Mouse (Mus musculus) layer of hippocampus, postnatal 14 days (tissue): ENCODE measurements around the gene Gabpa. TPM values are rescaled to one million over a fixed set of nuclear protein-coding genes. Genes with fewer than 3 reads are reported as not detected.

Source experiments
- DNase-seq, 2 experiments: peaks; one replicate each; pipeline ENCODE4 v3.0.0; 2021 to 2022; ENCODE audit warnings: low spot score in 2 of 2, mixed read lengths in 1 of 2
- total RNA-seq, 2 experiments: library from RNA; stranded (reverse); gene quantifications; 2 replicates each; pipeline ENCODE4 v1.2.3; 2021

Gabpa gene
- total RNA-seq, 2 experiments from 2014 or later = 23.7 to 25.6 TPM

DNA sequence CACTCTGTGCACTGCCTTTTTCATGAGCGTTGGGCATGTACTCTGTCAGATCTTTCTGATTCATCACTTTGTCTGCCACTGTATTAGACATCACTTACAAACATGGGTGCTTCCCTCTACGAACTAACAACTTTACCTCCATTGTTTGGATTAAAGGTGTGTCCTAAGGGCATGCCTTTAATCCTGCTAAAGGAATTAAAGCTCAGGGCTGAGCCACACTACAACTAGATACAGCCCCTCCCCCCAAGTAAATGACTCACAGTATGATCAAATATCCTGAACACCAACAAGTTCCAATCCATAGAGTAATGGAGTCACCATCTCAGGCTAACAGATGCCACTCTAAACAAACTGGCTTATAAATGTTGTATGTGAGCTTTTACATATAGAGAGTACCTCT is 3.9 kb downstream of the Gabpa start:
- no peak for DNase-seq

DNA sequence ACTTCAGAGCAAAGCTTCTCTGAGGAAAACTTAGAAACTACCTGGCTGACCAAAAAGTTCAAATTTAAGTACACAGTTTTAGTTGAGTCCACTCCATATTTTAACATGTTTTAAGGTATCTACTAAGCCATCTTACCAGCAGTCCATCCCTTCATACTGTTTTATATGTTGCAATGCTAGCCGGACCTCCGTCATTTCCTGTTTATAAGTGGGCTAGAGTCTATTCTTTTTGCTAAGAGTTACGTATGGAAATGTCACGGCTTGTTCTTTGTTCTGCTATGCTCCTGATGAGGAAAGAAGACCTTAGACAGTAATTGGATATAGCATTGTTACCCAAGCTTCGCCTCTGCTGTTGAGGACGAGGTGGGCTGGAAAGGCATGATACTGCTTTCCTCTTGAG is 18.8 kb downstream of the Gabpa start:
- DNase-seq = no peak

DNA sequence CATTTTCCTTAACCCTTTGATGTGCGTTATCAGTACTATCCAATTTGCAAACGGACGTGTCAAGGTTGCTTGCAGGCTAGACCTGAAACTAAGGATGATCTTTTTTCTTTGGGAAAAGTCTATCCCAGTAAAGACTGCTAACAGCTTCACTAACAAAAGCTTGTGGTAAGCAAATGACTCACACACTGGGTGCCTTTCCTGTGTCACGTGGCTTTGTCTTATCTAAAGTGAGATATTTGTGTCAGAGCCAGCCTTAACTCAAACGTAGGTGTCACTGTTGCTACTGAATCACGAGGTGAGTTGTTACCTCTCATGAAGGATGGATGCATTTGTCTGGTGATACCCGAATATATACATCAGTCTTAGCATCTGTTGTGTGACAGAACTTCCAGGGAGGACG is 29.9 kb downstream of the Gabpa start:
- no peak for DNase-seq

DNA sequence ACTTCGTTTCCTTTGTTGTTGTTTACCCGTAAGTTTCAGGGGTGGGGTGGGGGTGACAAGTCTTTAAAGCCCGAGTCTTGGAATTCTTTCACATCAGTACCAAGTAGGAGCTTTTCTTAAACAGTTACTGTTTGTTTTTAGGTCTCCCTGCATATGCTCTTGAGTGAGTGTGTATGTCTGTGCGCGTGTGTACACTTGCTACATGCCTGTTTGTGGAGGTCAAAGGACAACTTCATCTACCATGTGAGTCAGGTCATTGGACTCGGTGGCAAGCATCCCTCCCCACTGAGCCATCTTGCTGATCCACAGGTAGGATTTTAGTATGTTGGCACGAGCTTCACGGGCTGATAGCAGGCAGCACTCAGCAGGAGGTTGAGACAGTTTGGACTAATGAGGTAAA is 39.1 kb downstream of the Gabpa start:
- no peak for DNase-seq

DNA sequence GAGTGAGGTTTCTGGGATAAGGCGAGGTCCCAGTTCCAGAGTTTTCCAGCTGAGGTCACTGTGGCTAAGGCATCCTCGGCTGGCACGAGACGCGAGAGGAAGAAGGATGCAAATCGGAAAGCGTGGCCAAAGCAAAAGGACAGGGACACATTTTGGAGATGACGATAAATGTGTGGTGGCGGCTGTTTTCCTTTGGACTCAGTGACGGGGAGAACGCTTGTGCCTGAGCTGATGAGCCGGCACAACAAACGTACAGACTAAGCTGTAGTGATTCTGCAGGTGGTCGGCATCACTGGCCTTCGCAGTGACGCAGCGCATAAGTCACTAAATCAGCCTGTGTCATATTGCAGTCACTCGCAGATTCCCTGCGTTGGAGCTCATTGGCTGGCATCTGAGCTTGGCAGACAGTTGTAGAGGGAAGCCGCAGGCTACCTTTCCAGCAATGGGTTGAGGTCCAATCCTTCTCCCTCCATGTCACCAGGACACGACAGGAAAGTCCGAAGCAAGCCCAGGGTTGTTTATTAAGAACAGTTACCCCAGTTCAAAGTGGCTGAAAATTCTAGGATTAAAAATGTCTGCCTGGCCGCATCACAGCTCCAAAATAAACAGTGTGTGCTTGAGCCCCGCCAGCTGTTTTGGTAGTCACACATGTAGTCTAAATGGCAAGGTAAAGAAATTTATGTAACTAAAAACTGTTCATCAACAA is 40.4 kb downstream of the Gabpa start:
- DNase-seq = peak; percentile 14 to 28

DNA sequence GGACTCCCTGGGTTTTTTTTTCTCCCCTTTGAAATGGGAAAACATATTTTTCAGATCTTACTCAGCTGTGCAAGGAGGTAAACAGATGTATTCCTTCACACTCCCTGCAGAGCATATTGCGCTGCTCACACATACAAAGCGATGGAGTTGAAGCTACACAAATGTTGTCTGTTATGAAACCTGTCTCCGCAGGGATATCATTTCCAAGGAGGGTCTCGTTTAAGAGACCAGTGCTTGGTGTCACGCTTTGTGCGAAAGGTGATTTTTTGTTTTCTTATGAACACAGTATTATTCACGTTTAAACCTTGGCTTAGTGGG is 41.0 kb downstream of the Gabpa start:
- peak in 1 of 2 experiments; percentile 9 for DNase-seq

DNA sequence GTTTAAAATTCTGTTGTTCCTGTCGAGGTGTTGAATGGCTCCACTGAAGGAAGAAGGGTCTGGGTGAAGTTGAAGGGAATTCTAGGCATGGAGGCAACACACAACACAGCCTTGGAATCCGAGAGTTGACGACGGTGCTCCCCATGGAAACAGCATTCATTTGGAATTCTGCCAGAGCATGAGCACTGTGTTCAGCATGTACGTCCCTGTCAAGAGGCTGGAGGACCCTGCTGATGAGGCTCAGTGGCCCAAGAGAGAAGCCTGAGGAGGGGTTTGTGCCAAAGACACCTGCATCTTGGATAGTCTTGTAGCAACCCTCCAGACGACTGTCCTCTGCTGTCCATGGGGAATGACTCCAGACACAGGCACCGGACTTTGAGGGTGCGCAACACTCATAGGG is 41.4 kb downstream of the Gabpa start:
- peak in 1 of 2 experiments; percentile 13 for DNase-seq

DNA sequence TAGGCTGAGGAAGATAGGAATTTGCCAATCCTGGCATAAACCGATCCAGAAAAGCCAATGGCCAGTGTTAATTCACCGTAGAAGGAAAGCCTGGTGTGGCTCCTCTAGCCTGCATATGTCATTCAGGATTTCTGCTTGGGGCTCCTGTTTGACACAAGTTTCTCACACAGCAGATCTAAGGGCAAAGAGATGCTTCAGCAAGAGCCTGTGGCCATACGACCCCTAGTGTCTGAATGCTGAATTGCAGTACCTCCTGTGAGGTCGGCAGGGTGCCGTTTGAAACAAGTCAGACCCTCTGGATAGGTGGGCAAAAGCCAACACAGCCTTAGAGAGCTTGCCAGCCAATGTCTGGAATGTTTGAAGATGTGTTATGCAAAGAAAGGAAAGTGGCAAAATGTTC is 44.4 kb downstream of the Gabpa start:
- peak; percentile 61 to 71 for DNase-seq

DNA sequence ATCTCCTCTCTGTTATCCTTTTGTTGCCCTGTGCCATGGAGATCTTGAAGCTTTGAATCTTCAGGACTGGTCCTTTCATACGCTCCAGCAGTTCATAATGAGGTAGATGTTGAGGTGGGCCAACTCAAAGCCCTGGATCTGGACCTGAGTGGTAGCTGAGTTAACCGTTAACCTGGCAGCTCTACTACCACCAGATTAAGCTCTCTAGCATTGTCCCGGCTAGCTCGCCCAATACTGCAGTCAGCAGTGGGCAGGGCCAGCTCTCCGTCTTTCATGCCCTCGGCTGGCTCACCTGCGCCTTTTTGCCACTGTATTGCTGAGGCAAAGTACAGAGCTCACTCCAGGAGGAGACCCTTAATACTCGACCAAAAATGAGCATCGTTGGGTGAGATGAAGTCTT is 46.4 kb downstream of the Gabpa start:
- no peak for DNase-seq

DNA sequence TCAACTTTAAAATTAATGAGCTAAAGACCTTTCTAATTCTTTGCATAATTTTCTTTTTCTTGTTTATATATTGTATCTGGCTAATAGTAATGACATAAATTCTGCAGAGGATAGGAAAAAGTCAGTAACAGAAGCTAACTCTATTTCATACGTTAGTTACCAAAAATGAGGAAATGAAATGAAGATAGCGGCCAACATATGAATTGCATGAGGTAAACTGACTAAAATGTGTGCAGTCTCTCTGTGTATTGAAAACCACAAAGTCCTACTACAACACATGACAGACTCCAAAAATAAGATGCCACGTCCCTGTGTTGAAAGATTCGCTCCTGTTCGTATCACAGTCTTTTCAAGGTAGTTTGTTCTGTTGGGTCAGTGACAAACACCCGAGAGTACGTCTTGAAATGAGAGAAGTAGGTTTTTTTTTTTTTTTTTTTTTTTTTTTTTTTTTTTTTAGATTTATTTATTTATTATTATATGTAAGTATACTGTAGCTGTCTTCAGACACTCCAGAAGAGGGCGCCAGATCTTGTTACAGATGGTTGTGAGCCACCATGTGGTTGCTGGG is 47.1 kb downstream of the Gabpa start:
- no peak for DNase-seq

DNA sequence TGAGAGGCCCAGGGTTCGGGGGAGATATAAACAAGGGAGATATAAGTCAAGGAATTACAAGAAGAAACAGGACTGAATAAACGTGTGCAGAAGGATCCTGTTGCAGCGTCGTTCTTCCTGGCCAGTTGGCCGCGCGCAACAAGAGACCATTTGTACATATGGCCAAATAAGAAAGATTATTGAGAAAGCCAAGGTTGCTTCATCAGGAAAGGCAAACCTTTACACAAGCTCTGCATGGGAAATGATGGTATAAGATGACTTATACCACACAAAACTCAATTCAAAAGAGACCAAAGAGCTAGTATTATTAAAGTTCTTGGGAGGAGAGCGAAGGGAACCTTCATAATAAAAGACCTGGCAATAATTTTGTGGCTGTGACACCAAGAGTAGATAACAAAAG is 49.8 kb downstream of the Gabpa start:
- no peak for DNase-seq

DNA sequence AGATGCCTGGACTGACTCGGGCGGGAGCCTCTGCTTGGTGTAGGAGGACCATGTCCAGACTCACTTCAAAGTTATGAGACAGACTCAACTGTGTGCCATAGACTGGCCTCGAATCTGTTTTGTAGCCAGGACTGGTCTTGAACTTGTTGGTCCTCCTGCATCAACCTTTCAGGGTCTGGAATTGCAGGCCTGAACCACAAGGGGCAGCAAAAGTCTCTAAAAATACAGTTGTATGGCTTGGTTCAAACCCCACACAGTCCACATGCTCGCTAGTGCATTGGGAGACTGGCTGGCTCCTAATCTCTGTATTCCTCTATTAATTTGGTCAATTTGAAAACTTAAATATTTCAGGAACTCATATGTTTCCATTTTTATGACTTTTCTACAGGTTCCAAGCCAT is 68.3 kb downstream of the Gabpa start:
- no peak for DNase-seq

DNA sequence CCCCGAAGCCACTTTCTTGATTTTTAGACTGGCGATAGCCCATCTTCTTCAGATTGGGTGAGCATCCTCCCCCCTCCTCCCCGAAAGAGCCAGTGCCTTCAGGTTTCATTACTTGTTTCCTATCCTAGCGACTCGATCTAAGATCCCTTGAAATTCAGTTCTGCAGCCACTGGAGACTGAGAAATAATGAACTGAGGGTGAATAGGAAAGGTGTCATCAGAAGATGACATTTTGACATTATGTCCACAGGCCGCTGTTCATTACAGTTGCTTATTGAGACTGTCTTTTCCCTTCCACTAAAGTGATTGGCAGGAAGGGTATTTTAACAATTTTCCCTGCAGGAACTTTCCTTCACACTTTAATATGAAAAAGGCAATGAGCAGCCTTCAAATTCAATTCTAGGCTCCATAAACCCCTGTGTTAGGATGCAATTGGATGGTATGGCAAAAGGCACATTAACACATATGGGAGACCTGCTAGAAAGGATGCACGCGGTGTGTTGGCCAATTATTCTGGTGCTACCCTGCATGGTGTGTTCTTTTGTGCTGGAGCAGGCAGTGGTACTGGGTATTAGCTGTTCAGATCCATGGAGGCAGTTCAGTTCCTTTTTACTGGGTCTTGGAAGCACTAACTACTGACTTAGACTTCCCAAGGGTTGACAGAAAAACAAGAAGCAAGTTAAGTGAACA is 76.9 kb downstream of the Gabpa start:
- no peak for DNase-seq

Other genes with a start within 250 kb of the Gabpa start
- 10 to 100 TPM; 21.3 to 22.8 TPM for gene Mrpl39, start 99.2 kb upstream of the Gabpa start, total RNA-seq
- 10 to 100 TPM; 25.7 to 27.3 TPM for gene Jam2, start 60.8 kb upstream of the Gabpa start, total RNA-seq
- gene Atp5j, start 700 bp downstream of the Gabpa start, total RNA-seq = 100 to 1,000 TPM; 348 to 362 TPM